Mouse (Mus musculus) c-Kit-positive CD71-positive TER-119-positive erythroid progenitor cells, embryonic 14.5 days (primary cell): ENCODE measurements around the gene Rab42.

Source experiments
- DNase-seq: peaks from one replicate; pipeline ENCODE4 v3.0.0-alpha.2; 2013; ENCODE audit warnings: low spot score

The Rab42 gene

DNA sequence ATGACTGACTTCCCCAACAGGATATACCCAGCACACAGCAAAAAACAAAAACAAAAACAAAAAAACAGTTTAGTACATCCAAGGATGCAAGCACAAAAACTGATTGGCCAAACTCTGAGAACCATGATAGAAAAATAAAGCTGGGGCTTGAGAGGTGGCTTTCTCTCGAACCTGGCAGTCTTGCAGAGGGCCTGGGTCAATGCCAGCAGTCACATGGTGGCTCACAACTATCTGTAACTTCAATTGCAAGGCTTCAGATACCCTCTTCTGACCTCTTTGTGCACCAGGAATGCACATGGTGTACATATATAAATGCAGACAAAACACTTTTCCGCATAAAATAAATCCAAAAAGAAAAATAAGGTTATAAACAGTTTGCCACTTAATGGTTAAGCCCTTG is 30.0 kb downstream of the Rab42 start:
- no peak for DNase-seq

DNA sequence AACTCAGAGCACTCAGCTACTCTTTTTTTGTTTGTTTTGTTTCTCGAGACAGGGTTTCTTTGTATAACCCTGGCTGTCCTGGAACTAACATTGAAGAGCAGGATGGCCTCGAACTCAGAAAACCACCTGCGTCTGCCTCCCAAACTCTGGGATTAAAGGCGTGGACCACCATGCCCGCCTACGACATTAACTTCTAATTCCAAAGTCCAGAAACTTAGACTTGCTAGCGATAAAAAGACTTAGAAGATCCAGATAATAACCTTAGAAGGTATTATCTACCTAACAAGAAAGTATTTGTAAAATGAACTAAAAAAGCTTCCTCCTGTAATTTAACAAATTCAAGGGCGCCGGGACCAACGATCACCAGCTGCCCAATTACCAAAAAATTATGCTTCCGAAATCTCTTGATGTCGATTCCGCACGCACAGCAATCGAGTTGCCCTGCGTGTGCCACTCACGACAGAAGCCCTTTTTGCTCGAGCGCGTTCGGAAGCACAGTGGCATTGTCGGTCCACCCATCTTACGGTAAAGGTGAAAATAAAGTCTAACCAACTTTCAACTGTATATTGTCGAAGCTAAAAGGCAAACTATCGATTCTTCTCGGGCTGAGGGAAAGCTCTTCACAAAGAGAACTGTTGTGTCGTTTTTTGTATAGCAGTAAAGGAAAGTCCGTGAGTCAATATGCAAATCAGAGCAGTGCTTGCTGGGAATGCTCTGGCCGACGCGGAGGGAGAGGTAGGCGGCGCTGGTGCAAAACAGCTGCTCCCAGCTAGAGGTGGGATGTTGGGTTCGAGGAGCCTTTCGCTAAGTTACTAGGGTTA is 33.2 kb downstream of the Rab42 start:
- peak; percentile 90 for DNase-seq

- DNase-seq: no peak
These were observed 34.1 kb downstream of the Rab42 start for GRCm38 (mm10) chr4:132268871-132269739.

DNA sequence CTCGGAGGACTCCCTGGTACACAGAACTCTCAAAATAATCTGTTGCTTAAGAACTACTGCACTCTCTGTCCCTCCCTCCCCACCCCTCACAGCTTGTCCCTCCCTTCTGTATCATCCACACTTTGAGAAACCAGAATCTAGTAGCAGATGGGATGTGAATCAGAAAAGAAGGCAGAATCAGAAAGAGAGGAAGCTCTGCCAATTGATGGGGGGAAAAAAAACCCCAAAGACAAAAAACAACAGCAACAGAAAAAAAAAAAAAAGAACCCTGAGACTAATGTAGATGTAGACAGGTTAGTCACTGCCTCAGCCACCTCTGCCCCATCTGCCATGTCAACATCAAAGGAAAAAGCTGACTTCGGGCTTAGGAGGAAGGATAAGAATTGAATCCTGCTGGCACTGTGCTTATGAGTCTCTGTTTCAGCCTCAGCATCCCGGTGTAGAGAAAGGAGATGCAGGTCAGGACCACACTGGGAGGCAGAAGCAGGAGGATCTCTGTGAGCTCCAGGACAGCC is 36.3 kb downstream of the Rab42 start:
- DNase-seq: no peak

DNA sequence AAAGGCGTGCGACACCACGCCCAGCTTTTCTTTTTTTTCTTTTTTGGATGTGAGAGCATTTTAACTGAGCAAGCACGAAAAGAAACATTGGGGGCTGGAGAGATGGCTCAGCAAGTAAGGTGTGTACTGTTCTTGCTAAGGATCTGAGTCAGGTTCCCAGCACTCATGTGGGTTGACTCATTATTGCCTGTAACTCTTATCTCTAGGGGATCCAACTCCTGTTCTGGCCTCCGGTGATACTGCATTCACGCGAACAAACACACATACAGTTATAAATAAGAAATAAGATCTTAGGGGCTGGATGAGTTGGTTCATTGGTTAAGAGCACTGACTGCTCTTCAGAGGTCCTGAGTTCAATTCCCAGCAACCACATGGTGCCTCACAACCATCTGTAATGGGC is 39.9 kb downstream of the Rab42 start:
- no peak for DNase-seq

GRCm38 (mm10) chr4:132262358-132262616 is 40.9 kb downstream of the Rab42 start:
- no peak for DNase-seq

DNA sequence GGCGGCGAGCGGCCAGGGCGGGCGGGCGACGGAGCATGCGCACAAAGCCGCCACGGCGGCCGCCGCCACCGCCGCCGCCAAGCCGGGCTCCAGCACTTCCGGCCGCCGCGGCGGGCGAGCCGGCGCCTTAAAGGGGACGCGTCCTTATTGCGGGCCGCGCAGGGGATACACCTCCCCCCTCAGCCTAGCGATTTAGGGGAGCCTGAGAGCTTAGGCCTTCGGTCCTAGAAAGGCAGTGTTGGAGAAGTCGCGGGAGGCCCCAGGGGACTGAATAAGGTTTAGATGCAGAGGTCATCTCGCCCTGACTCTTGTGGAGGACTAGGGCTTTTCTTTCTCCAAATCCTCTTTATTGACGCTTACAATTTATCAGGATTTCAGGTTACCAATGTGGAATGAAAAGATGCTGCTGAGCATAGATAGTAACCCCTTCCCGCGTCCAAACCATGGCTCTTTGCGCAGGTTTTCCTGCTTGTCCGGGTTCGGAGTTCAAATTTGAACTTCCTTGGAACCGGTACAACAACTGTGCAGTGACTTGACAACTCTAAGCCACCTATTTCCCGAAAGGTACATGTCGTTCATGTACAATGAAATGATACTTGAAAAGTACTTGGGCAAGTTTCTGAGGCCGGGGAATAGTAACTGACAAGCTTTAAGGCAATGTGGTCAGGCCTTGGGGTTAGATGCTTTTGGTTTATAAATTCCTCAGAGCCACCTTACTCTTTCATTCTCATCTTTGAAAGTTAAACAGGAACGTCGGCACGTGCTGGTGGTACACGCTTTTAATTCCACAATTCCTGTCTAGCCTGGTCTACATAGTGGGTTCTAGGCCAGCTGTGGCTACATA is 41.4 kb downstream of the Rab42 start, which contains the start of gene Gmeb1:
Gene Gmeb1, minus strand, starts transcription at position 89 of the 844 bp plus-strand sequence.
- DNase-seq: peak; percentile 67

GRCm38 (mm10) chr4:132260404-132261379 is 42.5 kb downstream of the Rab42 start:
- no peak for DNase-seq

DNA sequence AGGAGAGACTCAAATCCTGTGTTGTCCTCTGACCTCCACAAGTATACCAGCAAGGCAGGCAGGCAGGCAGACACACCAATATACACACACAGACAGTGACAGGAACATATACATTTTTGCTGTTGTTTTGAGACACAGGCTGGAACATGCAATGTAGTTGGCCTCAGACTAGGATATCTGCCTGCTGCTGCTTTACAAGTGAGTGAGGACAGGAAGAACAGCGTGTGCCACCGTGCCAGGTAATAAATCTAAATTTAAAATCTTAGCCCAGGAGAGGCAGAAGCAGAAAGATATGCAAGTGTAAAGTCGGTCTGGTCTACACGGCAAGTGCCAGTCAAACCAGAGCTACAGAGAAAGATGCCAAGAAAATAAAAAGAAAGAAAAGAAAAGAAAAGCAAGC is 43.9 kb downstream of the Rab42 start:
- no peak for DNase-seq

GRCm38 (mm10) chr4:132256384-132256783 is 46.8 kb downstream of the Rab42 start:
- no peak for DNase-seq

- DNase-seq: no peak
These were observed 48.2 kb downstream of the Rab42 start for GRCm38 (mm10) chr4:132254986-132255385.

DNA sequence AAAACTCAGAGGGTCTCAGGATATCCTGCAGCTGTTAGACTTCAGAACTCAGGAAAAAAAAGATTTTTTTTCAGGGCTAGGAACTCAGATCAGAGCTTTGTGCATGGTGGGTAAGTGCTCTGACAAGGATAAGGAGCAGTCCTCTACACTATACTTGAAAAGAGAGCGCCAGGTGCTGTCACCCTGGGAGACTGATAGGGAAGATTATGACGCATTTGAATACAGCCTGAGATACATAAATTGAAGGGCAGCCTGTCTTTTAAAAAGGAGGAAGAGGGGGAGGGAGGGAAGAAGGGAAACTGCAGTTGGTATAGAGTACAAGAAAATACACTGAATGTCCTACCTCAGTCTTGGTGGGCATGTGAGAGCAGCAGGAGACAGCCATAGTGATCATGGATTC is 49.6 kb downstream of the Rab42 start:
- no peak for DNase-seq

DNA sequence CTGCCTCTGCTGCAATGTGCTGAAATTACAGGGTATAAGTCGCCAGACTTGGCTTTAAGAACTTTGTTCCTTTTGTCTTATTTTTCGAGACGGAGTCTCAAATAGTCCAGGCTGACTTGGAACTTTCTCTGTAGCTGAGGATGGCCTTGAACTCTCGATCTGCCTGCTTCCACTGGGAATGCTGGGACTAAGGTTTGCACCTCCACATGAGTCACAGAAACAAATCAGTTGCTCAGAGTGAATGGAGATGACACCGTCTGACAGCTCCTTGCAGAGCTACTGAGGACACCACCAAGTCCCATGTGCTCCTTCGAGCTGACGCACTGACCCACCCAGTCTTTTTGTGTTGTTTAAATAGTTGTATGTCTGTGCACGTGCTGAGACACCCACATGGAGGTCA is 50.1 kb downstream of the Rab42 start:
- DNase-seq: no peak
